ENCODE assay signal across 19 mouse cellular contexts in genomic region chr4:118156559-118156958, GRCm38 (mm10). TPM values are rescaled to one million over a fixed set of nuclear protein-coding genes. Genes with fewer than 3 reads are reported as not detected.
DNase-seq lines count a peak whose midpoint lies in the region; ATAC-seq lines count a peak whose summit lies in the region.
"Had no signal": no experiment of that assay in that cellular context is flagged by ENCODE, and none has a peak within 500 bp of the region (broad histone marks: within the 10 kb centered on the region; RNA-seq: fewer than 3 reads in every experiment).

No protein-coding gene starts in this region.

- 82% methylated on average over 15 of the region's 15 CpGs for WGBS in midbrain, embryonic 14.5 days
- 78% methylated on average over 15 of the region's 15 CpGs for WGBS in midbrain, embryonic 15.5 days
- 70% methylated on average over 15 of the region's 15 CpGs for WGBS in neural tube, embryonic 14.5 days

- no peak for DNase-seq in frontal cortex, postnatal 10 days (ENCODE audit: low spot score in 2 of 2)
- peak; percentile 37 for DNase-seq in midbrain, embryonic 14.5 days
- peak; percentile 75 for DNase-seq in cerebellum, adult 9-11 months
- no peak for DNase-seq in testis, postnatal 10 days (ENCODE audit: low spot score)
- DNase-seq: adrenal gland, postnatal 10 days; B cell, adult 2 months; liver, postnatal 0 days; lung, postnatal 36 days; spleen, adult 18-20 months had no signal

- H3K4me2 ChIP-seq in midbrain, embryonic 14.5 days (ENCODE audit: low read length) = no peak overlapping the region
- no peak overlapping the region for H3K4me2 ChIP-seq in midbrain, embryonic 15.5 days
- no peak overlapping the region for H3K4me2 ChIP-seq in neural tube, embryonic 14.5 days (ENCODE audit: low read depth, low read length)
- H3K4me2 ChIP-seq: heart, embryonic 12.5 days; limb, embryonic 15.5 days; midbrain, embryonic 11.5 days; stomach, embryonic 15.5 days had no signal

- no peaks in the 10 kb centered on the region for H3K4me1 ChIP-seq in midbrain, embryonic 14.5 days (ENCODE audit: control insufficient read depth, insufficient read depth, low read length)
- H3K4me1 ChIP-seq in midbrain, embryonic 15.5 days = no peaks in the 10 kb centered on the region
- no peaks in the 10 kb centered on the region for H3K4me1 ChIP-seq in neural tube, embryonic 14.5 days (ENCODE audit: control insufficient read depth, insufficient read depth, low read length)
- H3K4me1 ChIP-seq: heart, embryonic 12.5 days; limb, embryonic 15.5 days; stomach, embryonic 15.5 days had no signal

- peaks cover 97% of the 10 kb centered on the region for H3K36me3 ChIP-seq in midbrain, embryonic 14.5 days (ENCODE audit: control insufficient read depth, insufficient read depth, low read length)
- H3K36me3 ChIP-seq in midbrain, embryonic 15.5 days (replicated peaks) = peaks cover 66% of the 10 kb centered on the region
- peaks cover 69% of the 10 kb centered on the region for H3K36me3 ChIP-seq in neural tube, embryonic 14.5 days (ENCODE audit: control insufficient read depth, insufficient read depth, low read length)

- peak; percentile 71 for ATAC-seq in frontal cortex, adult (ENCODE audit: low TSS enrichment)
- ATAC-seq in midbrain, embryonic 14.5 days (ENCODE audit: low FRiP score, low TSS enrichment) = no peak
- no peak for ATAC-seq in midbrain, embryonic 15.5 days (replicated peaks)
- peak; percentile 68; the same call in 1 of the 2 replicates for ATAC-seq in neural tube, embryonic 14.5 days (ENCODE audit: low read depth)
- ATAC-seq in inflammation-experienced regulatory T-cells, adult 6 months = no peak
- ATAC-seq: intestine, embryonic 16.5 days; liver, postnatal 0 days had no signal

- H3K9ac ChIP-seq in midbrain, embryonic 14.5 days (replicated peaks; ENCODE audit: low read length) = no peak overlapping the region
- no peak overlapping the region for H3K9ac ChIP-seq in midbrain, embryonic 15.5 days
- no peak overlapping the region for H3K9ac ChIP-seq in neural tube, embryonic 14.5 days (replicated peaks; ENCODE audit: low read depth, low read length)
- H3K9ac ChIP-seq: heart, embryonic 12.5 days; limb, embryonic 15.5 days; liver, postnatal 0 days; stomach, embryonic 15.5 days had no signal

- no peaks in the 10 kb centered on the region for H3K9me3 ChIP-seq in midbrain, embryonic 14.5 days (ENCODE audit: control insufficient read depth, low read length)
- no peaks in the 10 kb centered on the region for H3K9me3 ChIP-seq in midbrain, embryonic 15.5 days
- H3K9me3 ChIP-seq in neural tube, embryonic 14.5 days (ENCODE audit: control insufficient read depth, low read length) = no peaks in the 10 kb centered on the region
- H3K9me3 ChIP-seq: limb, embryonic 15.5 days; stomach, embryonic 15.5 days had no signal

- H3K27me3 ChIP-seq in midbrain, embryonic 14.5 days (ENCODE audit: control insufficient read depth, insufficient read depth, low read length) = no peaks in the 10 kb centered on the region
- H3K27me3 ChIP-seq in midbrain, embryonic 15.5 days (replicated peaks) = no peaks in the 10 kb centered on the region
- no peaks in the 10 kb centered on the region for H3K27me3 ChIP-seq in neural tube, embryonic 14.5 days (ENCODE audit: control insufficient read depth, insufficient read depth, low read length)
- H3K27me3 ChIP-seq: heart, embryonic 12.5 days; limb, embryonic 15.5 days; stomach, embryonic 15.5 days had no signal

- H3K4me3 ChIP-seq in midbrain, embryonic 14.5 days (replicated peaks; ENCODE audit: low read depth, low read length) = no peak overlapping the region
- no peak overlapping the region for H3K4me3 ChIP-seq in midbrain, embryonic 15.5 days
- H3K4me3 ChIP-seq in neural tube, embryonic 14.5 days (ENCODE audit: low read depth, low read length) = no peak overlapping the region
- H3K4me3 ChIP-seq: heart, embryonic 12.5 days; limb, embryonic 15.5 days; myocyte; stomach, embryonic 15.5 days had no signal

- H3K27ac ChIP-seq in midbrain, embryonic 14.5 days (replicated peaks; ENCODE audit: low read depth, low read length) = no peak overlapping the region
- no peak overlapping the region for H3K27ac ChIP-seq in midbrain, embryonic 15.5 days
- H3K27ac ChIP-seq in neural tube, embryonic 14.5 days (ENCODE audit: low read depth, low read length) = no peak overlapping the region
- H3K27ac ChIP-seq: limb, embryonic 15.5 days; stomach, embryonic 15.5 days had no signal

RNA-seq across cellular contexts. Expression of gene St3gal3, which starts 21.8 kb away (rescaled TPM):
- polyA plus RNA-seq in midbrain, embryonic 14.5 days (2014; fragmentation: Nextera tagmentation; extraction: Ambion mirVana) = 9.3 and 20.1 TPM in 2 replicates
- polyA plus RNA-seq in midbrain, embryonic 15.5 days (2015; fragmentation: Nextera tagmentation; extraction: Ambion mirVana) = 12.6 and 12.9 TPM in 2 replicates
- 10.0 and 10.6 TPM in 2 replicates for polyA plus RNA-seq in neural tube, embryonic 14.5 days (2014; fragmentation: Nextera tagmentation; extraction: Ambion mirVana)
- 1 to 10 TPM in 2 of 3 experiments, under 1 TPM in 1; 0.40 to 2.4 (median 1.3) TPM for polyA plus RNA-seq in inflammation-experienced regulatory T-cells, adult 6 months (2017; shearing (Covaris generic))

RNA-seq across cellular contexts. Expression of gene Kdm4a, which starts 23.3 kb away (rescaled TPM):
- 56.2 and 62.5 TPM in 2 replicates for polyA plus RNA-seq in midbrain, embryonic 14.5 days (2014; fragmentation: Nextera tagmentation; extraction: Ambion mirVana)
- 51.8 and 53.8 TPM in 2 replicates for polyA plus RNA-seq in midbrain, embryonic 15.5 days (2015; fragmentation: Nextera tagmentation; extraction: Ambion mirVana)
- polyA plus RNA-seq in neural tube, embryonic 14.5 days (2014; fragmentation: Nextera tagmentation; extraction: Ambion mirVana) = 55.8 and 58.6 TPM in 2 replicates
- polyA plus RNA-seq in inflammation-experienced regulatory T-cells, adult 6 months (2017; shearing (Covaris generic)) = 10 to 100 TPM in 1 of 3 experiments, 1 to 10 TPM in 2; 3.9 to 12.4 (median 6.9) TPM

Comparison
In these comparisons a context has a peak if more than half of its experiments do, and no peak if none do; other contexts are left out.
1. ATAC-seq: peak in frontal cortex, adult (single experiment) and neural tube, embryonic 14.5 days (single experiment); none in midbrain, embryonic 14.5 days (single experiment), midbrain, embryonic 15.5 days (single experiment) and inflammation-experienced regulatory T-cells, adult 6 months (single experiment).
2. DNase-seq: peak in midbrain, embryonic 14.5 days (single experiment) and cerebellum, adult 9-11 months (single experiment); none in frontal cortex, postnatal 10 days (0 of 2) and testis, postnatal 10 days (single experiment).